Mouse (Mus musculus): ENCODE data around the gene Ets2.

DNA sequence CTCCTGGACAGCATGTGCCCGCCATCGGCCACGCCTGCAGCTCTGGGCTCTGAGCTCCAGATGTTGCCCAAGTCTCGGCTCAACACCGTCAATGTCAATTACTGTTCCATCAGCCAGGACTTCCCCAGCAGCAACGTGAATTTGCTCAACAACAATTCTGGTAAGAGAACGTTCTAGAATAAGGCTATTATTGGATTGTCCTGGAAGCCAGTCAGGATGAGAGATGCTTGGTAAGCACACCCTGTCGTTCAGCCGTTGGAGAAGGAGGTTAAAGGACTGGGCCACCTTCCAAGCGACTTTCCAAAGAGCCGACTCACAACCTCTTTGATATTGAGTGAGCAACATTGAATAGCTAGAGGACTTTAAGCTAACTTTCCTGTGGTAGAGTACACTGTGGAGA, 13.2 kb downstream of the Ets2 start:
- TF ChIP-seq CTCF (IDR thresholded peaks at IDR 0.05; ENCODE audit: low read depth): no peak
- no peak for TF ChIP-seq EP300 (optimal IDR thresholded peaks at IDR 0.05)

Measured in stomach, postnatal 0 days (tissue).